Mouse (Mus musculus): ENCODE results near the gene Krtap14. TPM values are rescaled to one million over a fixed set of nuclear protein-coding genes. Genes with fewer than 3 reads are reported as not detected.
A peak's percentile ranks its signal among the peaks of the same experiment; 100 is the strongest.

Krtap14 gene
- polyA plus RNA-seq (2012; rRNA removed): not detected in 2 replicates

GRCm38 (mm10) chr16:88826095-88826652 lies at the start of gene Krtap14:
Krtap14 (minus strand) TSS chr16:88826145.
- Histone ChIP-seq H3K27me3 (replicated peaks; ENCODE audit: control insufficient read depth, insufficient read depth, low read length) (no peaks in the 10 kb centered on the region), H3K27ac (ENCODE audit: insufficient read depth, low read depth, low read length) (no peak within 1 kb of the TSS), H3K4me3 (ENCODE audit: insufficient read depth, low read depth, low read length) (no peak within 1 kb of the TSS), H3K4me1 (ENCODE audit: control insufficient read depth, insufficient read depth, low read length) (no peaks in the 10 kb centered on the region), H3K36me3 (ENCODE audit: control insufficient read depth, insufficient read depth, low read length) (no peaks in the 10 kb centered on the region)
- TF ChIP-seq CTCF (conservative IDR thresholded peaks at IDR 0.05; ENCODE audit: insufficient read depth, insufficient read length, low read depth, low read length) (no peak), POLR2A (IDR thresholded peaks at IDR 0.05; ENCODE audit: low read depth, low read length) (no peak)
- WGBS: 86% methylated on average over 9 of the region's 9 CpGs
- DNase-seq: no peak

- WGBS: 95% methylated on average over 3 of the region's 3 CpGs
- no peak within 1 kb of the TSS for H3K27ac ChIP-seq (ENCODE audit: insufficient read depth, low read depth, low read length)
- no peaks in the 10 kb centered on the region for H3K27me3 ChIP-seq (replicated peaks; ENCODE audit: control insufficient read depth, insufficient read depth, low read length)
- DNase-seq: no peak
- H3K4me1 ChIP-seq (ENCODE audit: control insufficient read depth, insufficient read depth, low read length): no peaks in the 10 kb centered on the region
- H3K4me3 ChIP-seq (ENCODE audit: insufficient read depth, low read depth, low read length): no peak within 1 kb of the TSS
- TF ChIP-seq CTCF (conservative IDR thresholded peaks at IDR 0.05; ENCODE audit: insufficient read depth, insufficient read length, low read depth, low read length) (no peak), POLR2A (IDR thresholded peaks at IDR 0.05; ENCODE audit: low read depth, low read length) (no peak)
- no peaks in the 10 kb centered on the region for H3K36me3 ChIP-seq (ENCODE audit: control insufficient read depth, insufficient read depth, low read length)
Observed at GRCm38 (mm10) chr16:88874169-88874568, 48.2 kb upstream of the Krtap14 start, which contains the start of gene Krtap19-2. Krtap19-2 (minus strand) TSS chr16:88874269.

- no peaks in the 10 kb centered on the region for H3K36me3 ChIP-seq (ENCODE audit: control insufficient read depth, insufficient read depth, low read length)
- no peak for DNase-seq
- WGBS: 90% methylated on average over 6 of the region's 6 CpGs
- TF ChIP-seq POLR2A (IDR thresholded peaks at IDR 0.05; ENCODE audit: low read depth, low read length): no peak
- TF ChIP-seq CTCF (conservative IDR thresholded peaks at IDR 0.05; ENCODE audit: insufficient read depth, insufficient read length, low read depth, low read length): no peak
- no peaks in the 10 kb centered on the region for H3K27me3 ChIP-seq (replicated peaks; ENCODE audit: control insufficient read depth, insufficient read depth, low read length)
- no peaks in the 10 kb centered on the region for H3K4me1 ChIP-seq (ENCODE audit: control insufficient read depth, insufficient read depth, low read length)
- no peak within 1 kb of the TSS for H3K4me3 ChIP-seq (ENCODE audit: insufficient read depth, low read depth, low read length)
- no peak within 1 kb of the TSS for H3K27ac ChIP-seq (ENCODE audit: insufficient read depth, low read depth, low read length)
Observed at GRCm38 (mm10) chr16:88869311-88869710, 43.4 kb upstream of the Krtap14 start, which contains the start of gene Krtap19-1. Krtap19-1 (minus strand) TSS chr16:88869411.

- no peaks in the 10 kb centered on the region for H3K36me3 ChIP-seq (ENCODE audit: control insufficient read depth, insufficient read depth, low read length)
- 54% methylated on average over 4 of the region's 4 CpGs for WGBS
- no peak overlapping the region for H3K4me3 ChIP-seq (ENCODE audit: insufficient read depth, low read depth, low read length)
- DNase-seq: no peak
- H3K27ac ChIP-seq (ENCODE audit: insufficient read depth, low read depth, low read length): no peak overlapping the region
- H3K27me3 ChIP-seq (replicated peaks; ENCODE audit: control insufficient read depth, insufficient read depth, low read length): no peaks in the 10 kb centered on the region
- TF ChIP-seq CTCF (conservative IDR thresholded peaks at IDR 0.05; ENCODE audit: insufficient read depth, insufficient read length, low read depth, low read length): no peak
- TF ChIP-seq POLR2A (IDR thresholded peaks at IDR 0.05; ENCODE audit: low read depth, low read length): no peak
- H3K4me1 ChIP-seq (ENCODE audit: control insufficient read depth, insufficient read depth, low read length): no peaks in the 10 kb centered on the region
Observed at GRCm38 (mm10) chr16:88864887-88865407, 39.0 kb upstream of the Krtap14 start.

GRCm38 (mm10) chr16:88851450-88851849 lies 25.5 kb upstream of the Krtap14 start:
- no peak for TF ChIP-seq POLR2A (IDR thresholded peaks at IDR 0.05; ENCODE audit: low read depth, low read length)
- peak; percentile 62 for TF ChIP-seq CTCF (conservative IDR thresholded peaks at IDR 0.05; ENCODE audit: insufficient read depth, insufficient read length, low read depth, low read length)
- Histone ChIP-seq H3K4me3 (ENCODE audit: insufficient read depth, low read depth, low read length) (no peak overlapping the region), H3K36me3 (ENCODE audit: control insufficient read depth, insufficient read depth, low read length) (no peaks in the 10 kb centered on the region), H3K27me3 (replicated peaks; ENCODE audit: control insufficient read depth, insufficient read depth, low read length) (no peaks in the 10 kb centered on the region), H3K4me1 (ENCODE audit: control insufficient read depth, insufficient read depth, low read length) (no peaks in the 10 kb centered on the region), H3K27ac (ENCODE audit: insufficient read depth, low read depth, low read length) (no peak overlapping the region)
- 16% methylated on average over 5 of the region's 5 CpGs for WGBS
- peak; percentile 36 for DNase-seq

- no peak for DNase-seq
- TF ChIP-seq CTCF (conservative IDR thresholded peaks at IDR 0.05; ENCODE audit: insufficient read depth, insufficient read length, low read depth, low read length): no peak
- TF ChIP-seq POLR2A (IDR thresholded peaks at IDR 0.05; ENCODE audit: low read depth, low read length): no peak
- Histone ChIP-seq H3K27ac (ENCODE audit: insufficient read depth, low read depth, low read length) (no peak overlapping the region), H3K27me3 (replicated peaks; ENCODE audit: control insufficient read depth, insufficient read depth, low read length) (no peaks in the 10 kb centered on the region), H3K4me1 (ENCODE audit: control insufficient read depth, insufficient read depth, low read length) (no peaks in the 10 kb centered on the region), H3K4me3 (ENCODE audit: insufficient read depth, low read depth, low read length) (no peak overlapping the region), H3K36me3 (ENCODE audit: control insufficient read depth, insufficient read depth, low read length) (no peaks in the 10 kb centered on the region)
- 84% methylated on average over 4 of the region's 4 CpGs for WGBS
Observed at GRCm38 (mm10) chr16:88848558-88848957, 22.6 kb upstream of the Krtap14 start.

- TF ChIP-seq POLR2A (IDR thresholded peaks at IDR 0.05; ENCODE audit: low read depth, low read length) (no peak), CTCF (conservative IDR thresholded peaks at IDR 0.05; ENCODE audit: insufficient read depth, insufficient read length, low read depth, low read length) (no peak)
- Histone ChIP-seq H3K4me1 (ENCODE audit: control insufficient read depth, insufficient read depth, low read length) (no peaks in the 10 kb centered on the region), H3K27me3 (replicated peaks; ENCODE audit: control insufficient read depth, insufficient read depth, low read length) (no peaks in the 10 kb centered on the region), H3K36me3 (ENCODE audit: control insufficient read depth, insufficient read depth, low read length) (no peaks in the 10 kb centered on the region), H3K27ac (ENCODE audit: insufficient read depth, low read depth, low read length) (no peak overlapping the region), H3K4me3 (ENCODE audit: insufficient read depth, low read depth, low read length) (no peak overlapping the region)
- WGBS: 49% methylated on average over 1 of the region's 1 CpGs
- DNase-seq: peak; percentile 67
Observed at GRCm38 (mm10) chr16:88847363-88847762, 21.4 kb upstream of the Krtap14 start.

Data from kidney, adult 2 months (tissue).